Mouse (Mus musculus) megakaryocyte, embryonic 14.5 days (primary cell): ENCODE data around the gene Mrps7. TPM values are rescaled to one million over a fixed set of nuclear protein-coding genes. Genes with fewer than 3 reads are reported as not detected.

Experiments
- H3K27me3 ChIP-seq: replicated peaks from 2 replicates; pipeline ENCODE3; 2012; ENCODE audit warnings: inconsistent platforms
- H3K36me3 ChIP-seq: replicated peaks from 2 replicates; pipeline ENCODE3; 2012; ENCODE audit warnings: low read length, inconsistent platforms, mixed read lengths
- H3K4me1 ChIP-seq: 2 replicates; pipeline ENCODE4 v1.6.1; 2012; ENCODE audit warnings: inconsistent platforms
- H3K4me3 ChIP-seq: replicated peaks from 2 replicates; pipeline ENCODE3; 2012; ENCODE audit warnings: moderate library complexity, mild to moderate bottlenecking, inconsistent platforms
- H3K9me3 ChIP-seq: 2 replicates; pipeline ENCODE4 v1.6.1; 2012; ENCODE audit warnings: inconsistent platforms
- FLI1 ChIP-seq: IDR thresholded peaks from 2 replicates; pipeline ENCODE4 v1.6.1; 2012; ENCODE audit warnings: low read length, inconsistent platforms, mixed read lengths
- GATA1 ChIP-seq: IDR thresholded peaks from 3 replicates; pipeline ENCODE4 v1.6.1; 2012; ENCODE audit warnings: mixed read lengths, low read length, inconsistent platforms, borderline replicate concordance
- polyA plus RNA-seq: library from polyadenylated mRNA; stranded (reverse); fragments of >175 nt; gene quantifications from 2 replicates; pipeline ENCODE4 v1.2.3, GENCODE M21; 2012; ENCODE audit warnings: low replicate concordance; ENCODE audit not compliant: insufficient read depth

Mrps7 gene
- polyA plus RNA-seq, 1 experiment, result 37.9 TPM

DNA sequence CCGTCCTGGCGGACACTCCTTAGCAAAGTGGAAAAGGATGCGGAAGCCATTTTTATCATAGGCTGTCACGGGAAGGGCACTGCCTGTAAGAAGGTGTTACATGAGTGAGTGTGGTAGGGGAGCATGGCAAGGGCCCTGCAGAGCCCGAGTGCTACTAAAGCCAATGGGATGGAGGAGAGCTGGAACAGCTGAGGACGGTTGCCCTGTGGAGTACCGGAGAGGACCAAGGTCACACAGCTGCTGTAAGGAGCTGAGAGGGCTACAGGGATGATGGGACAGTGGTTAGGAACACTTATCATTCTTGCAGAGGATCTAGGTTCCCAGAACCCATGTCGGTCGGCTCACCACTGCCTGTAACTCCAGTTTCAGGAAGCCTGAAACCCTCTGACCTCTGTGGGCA is 17.3 kb upstream of the Mrps7 start:
- H3K27me3 ChIP-seq, result no peaks in the 10 kb centered on the region
- peaks cover 98% of the 10 kb centered on the region for H3K36me3 ChIP-seq
- H3K4me1 ChIP-seq, result peaks cover 10% of the 10 kb centered on the region; the same call in 1 of the 2 replicates
- no peak overlapping the region for H3K4me3 ChIP-seq
- H3K9me3 ChIP-seq, result no peaks in the 10 kb centered on the region
- TF ChIP-seq GATA1 (no peak), FLI1 (no peak)

DNA sequence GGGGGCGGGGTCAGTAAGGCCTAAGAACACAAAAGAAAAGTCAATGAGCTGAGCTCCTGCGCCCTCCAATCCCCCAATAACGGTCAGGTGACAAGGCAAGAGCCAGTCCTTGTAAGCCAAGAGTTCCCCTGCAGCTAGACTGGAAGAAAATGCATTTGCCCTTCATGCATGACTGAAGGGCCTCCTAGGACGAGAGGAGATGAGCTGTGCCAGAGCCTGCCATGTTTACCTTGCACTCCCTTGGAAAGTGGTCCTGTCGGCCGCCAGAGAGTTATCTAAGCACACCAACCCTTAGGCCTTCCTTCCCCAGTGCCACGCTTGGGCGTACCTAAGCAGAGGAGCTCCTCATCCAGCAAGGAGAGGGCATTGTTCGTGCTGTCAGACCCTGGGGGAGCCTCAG is 15.7 kb upstream of the Mrps7 start:
- H3K4me3 ChIP-seq, result no peak overlapping the region
- peaks cover 10% of the 10 kb centered on the region; the same call in 1 of the 2 replicates for H3K4me1 ChIP-seq
- TF ChIP-seq GATA1 (no peak), FLI1 (no peak)
- H3K27me3 ChIP-seq, result no peaks in the 10 kb centered on the region
- no peaks in the 10 kb centered on the region for H3K9me3 ChIP-seq
- H3K36me3 ChIP-seq, result peaks cover 97% of the 10 kb centered on the region

- TF ChIP-seq GATA1 (no peak), FLI1 (no peak)
- peaks cover 94% of the 10 kb centered on the region for H3K36me3 ChIP-seq
- H3K27me3 ChIP-seq, result no peaks in the 10 kb centered on the region
- peaks cover 10% of the 10 kb centered on the region; the same call in 1 of the 2 replicates for H3K4me1 ChIP-seq
- no peaks in the 10 kb centered on the region for H3K9me3 ChIP-seq
- no peak overlapping the region for H3K4me3 ChIP-seq
Measured at GRCm38 (mm10) chr11:115590526-115591075, 13.1 kb upstream of the Mrps7 start.

DNA sequence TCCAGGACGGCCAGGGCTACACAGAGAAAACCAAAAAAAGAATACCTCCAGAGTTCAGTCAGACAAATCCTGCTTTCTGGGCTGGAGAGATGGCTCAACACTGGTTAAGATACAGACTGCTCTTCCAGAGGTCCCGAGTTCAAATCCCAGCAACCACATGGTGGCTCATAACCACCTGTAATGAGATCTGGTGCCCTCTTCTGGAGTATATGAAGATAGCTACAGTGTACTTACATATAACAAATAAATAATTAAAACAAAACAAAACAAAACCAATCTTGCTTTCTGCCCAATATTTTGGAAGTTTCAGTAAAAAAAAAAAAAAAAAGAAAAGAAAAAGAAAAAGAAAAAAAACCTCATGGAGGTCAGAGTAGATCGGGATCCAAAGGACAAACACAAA is 8.5 kb upstream of the Mrps7 start:
- H3K36me3 ChIP-seq, result peaks cover 82% of the 10 kb centered on the region
- no peaks in the 10 kb centered on the region for H3K27me3 ChIP-seq
- peaks cover 45% of the 10 kb centered on the region for H3K4me1 ChIP-seq
- no peaks in the 10 kb centered on the region for H3K9me3 ChIP-seq
- no peak overlapping the region for H3K4me3 ChIP-seq
- TF ChIP-seq FLI1 (no peak), GATA1 (no peak)

GRCm38 (mm10) chr11:115598309-115598708 is 5.4 kb upstream of the Mrps7 start:
- H3K36me3 ChIP-seq, result peaks cover 71% of the 10 kb centered on the region
- H3K4me3 ChIP-seq, result peak overlapping the region; percentile 35
- no peaks in the 10 kb centered on the region for H3K27me3 ChIP-seq
- H3K9me3 ChIP-seq, result no peaks in the 10 kb centered on the region
- H3K4me1 ChIP-seq, result peaks cover 66% of the 10 kb centered on the region
- TF ChIP-seq GATA1 (no peak), FLI1 (no peak)

DNA sequence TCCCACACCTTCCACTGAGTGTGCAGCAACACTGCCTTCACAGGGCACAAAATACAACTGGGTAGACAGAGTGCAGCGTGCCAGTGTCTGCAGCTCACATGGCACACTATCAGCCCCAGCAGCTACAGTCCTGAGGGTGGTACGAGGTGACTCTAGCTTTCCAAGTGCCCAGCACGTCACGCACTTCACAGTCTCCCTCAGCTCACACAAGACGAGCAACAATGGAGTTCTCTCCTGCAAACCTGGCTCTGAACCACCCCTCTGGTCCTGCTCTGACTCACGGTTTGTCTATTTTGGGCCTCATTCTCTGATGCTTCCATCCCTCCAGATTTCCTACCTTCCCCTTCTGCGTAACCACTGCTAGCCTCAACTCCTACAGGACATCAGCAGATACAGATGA is 4.0 kb upstream of the Mrps7 start:
- H3K36me3 ChIP-seq, result peaks cover 57% of the 10 kb centered on the region
- no peaks in the 10 kb centered on the region for H3K27me3 ChIP-seq
- H3K4me3 ChIP-seq, result peak overlapping the region; percentile 78
- no peaks in the 10 kb centered on the region for H3K9me3 ChIP-seq
- H3K4me1 ChIP-seq, result peaks cover 71% of the 10 kb centered on the region
- TF ChIP-seq GATA1, result no peak
- no peak for TF ChIP-seq FLI1

- no peaks in the 10 kb centered on the region for H3K27me3 ChIP-seq
- H3K36me3 ChIP-seq, result peaks cover 57% of the 10 kb centered on the region
- peaks cover 82% of the 10 kb centered on the region for H3K4me1 ChIP-seq
- TF ChIP-seq FLI1 (no peak), GATA1 (no peak)
- peak overlapping the region; percentile 64 for H3K4me3 ChIP-seq
- no peaks in the 10 kb centered on the region for H3K9me3 ChIP-seq
Measured at GRCm38 (mm10) chr11:115600743-115601142, 3.0 kb upstream of the Mrps7 start.

DNA sequence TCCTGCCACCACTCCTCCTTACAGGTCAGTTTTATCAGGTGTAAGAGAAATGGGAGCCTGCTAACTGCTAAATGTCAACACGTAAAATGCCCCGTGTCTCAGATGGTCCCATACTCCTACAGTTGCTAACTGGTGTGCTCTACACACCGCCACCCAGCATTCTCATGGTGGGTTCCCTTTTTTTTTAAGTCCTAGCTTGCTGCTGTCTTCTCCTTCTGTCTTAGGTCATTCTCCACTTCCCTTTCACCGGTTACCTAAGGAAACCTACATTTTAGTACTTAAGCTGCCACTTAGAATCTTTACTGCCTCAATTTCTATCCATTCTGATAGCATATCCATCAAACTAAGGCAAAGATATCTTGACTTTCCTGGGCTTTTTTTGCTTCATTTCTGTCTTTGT is 2.6 kb upstream of the Mrps7 start:
- H3K4me1 ChIP-seq, result peaks cover 86% of the 10 kb centered on the region
- H3K27me3 ChIP-seq, result no peaks in the 10 kb centered on the region
- peak overlapping the region; percentile 64 for H3K4me3 ChIP-seq
- TF ChIP-seq FLI1 (no peak), GATA1 (no peak)
- no peaks in the 10 kb centered on the region for H3K9me3 ChIP-seq
- peaks cover 59% of the 10 kb centered on the region for H3K36me3 ChIP-seq

DNA sequence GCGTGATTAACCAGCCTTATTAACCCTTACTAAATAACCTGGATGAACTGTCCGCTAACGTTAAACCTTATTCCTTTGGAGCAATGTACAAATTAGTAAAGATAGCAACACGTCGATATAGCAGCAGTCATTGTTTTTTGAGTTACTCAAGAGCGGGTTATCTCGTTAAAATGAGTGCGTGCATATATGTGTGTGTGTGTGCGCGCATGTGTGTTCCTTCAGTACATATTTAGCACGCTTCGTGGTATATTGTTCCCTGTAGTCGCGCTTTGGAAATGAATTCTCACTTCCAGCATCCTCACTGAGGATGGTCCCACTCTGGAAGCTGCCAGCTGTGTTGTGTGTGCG is 623 bp upstream of the Mrps7 start:
- TF ChIP-seq GATA1, result no peak
- no peak for TF ChIP-seq FLI1
- peak overlapping the region; percentile 92 for H3K4me3 ChIP-seq
- H3K4me1 ChIP-seq, result peaks cover 75% of the 10 kb centered on the region
- H3K36me3 ChIP-seq, result peaks cover 62% of the 10 kb centered on the region
- H3K9me3 ChIP-seq, result no peaks in the 10 kb centered on the region
- no peaks in the 10 kb centered on the region for H3K27me3 ChIP-seq

- H3K27me3 ChIP-seq, result no peaks in the 10 kb centered on the region
- peaks cover 67% of the 10 kb centered on the region for H3K36me3 ChIP-seq
- no peaks in the 10 kb centered on the region for H3K9me3 ChIP-seq
- TF ChIP-seq FLI1, result no peak
- TF ChIP-seq GATA1, result no peak
- peak overlapping the region; percentile 92 for H3K4me3 ChIP-seq
- H3K4me1 ChIP-seq, result peaks cover 76% of the 10 kb centered on the region
Measured at GRCm38 (mm10) chr11:115604304-115604696, 575 bp downstream of the Mrps7 start.

GRCm38 (mm10) chr11:115606733-115607132 is 3.0 kb downstream of the Mrps7 start:
- Histone ChIP-seq H3K4me3 (no peak overlapping the region), H3K36me3 (peaks cover 67% of the 10 kb centered on the region), H3K27me3 (no peaks in the 10 kb centered on the region), H3K4me1 (peaks cover 71% of the 10 kb centered on the region), H3K9me3 (no peaks in the 10 kb centered on the region)
- TF ChIP-seq FLI1, result no peak
- TF ChIP-seq GATA1, result no peak
